Mouse (Mus musculus): ENCODE results near the gene Donson. TPM values are rescaled to one million over a fixed set of nuclear protein-coding genes. Genes with fewer than 3 reads are reported as not detected.
A peak's percentile ranks its signal among the peaks of the same experiment; 100 is the strongest.
"Not testable (repeated sequence)": the region's sequence is repeated elsewhere in the genome, so short reads cannot be mapped to it uniquely, and the experiment has no call there.

Gene Donson
- polyA plus RNA-seq, 1 experiment from 2014 or later, result 21.0 TPM

GRCm38 (mm10) chr16:91648220-91648550 is 40.4 kb downstream of the Donson start:
- peak overlapping the region; percentile 73 for H3K4me3 ChIP-seq
- peak overlapping the region; percentile 92 for H3K4me2 ChIP-seq
- peaks cover 25% of the 10 kb centered on the region for H3K4me1 ChIP-seq (replicated peaks)
- H3K27me3 ChIP-seq, result no peaks in the 10 kb centered on the region
- no peaks in the 10 kb centered on the region for H3K9me3 ChIP-seq
- peak; percentile 63 for ATAC-seq (ENCODE audit: low FRiP score)
- H3K9ac ChIP-seq, result peak overlapping the region; percentile 86
- H3K36me3 ChIP-seq, result peaks cover 11% of the 10 kb centered on the region
- WGBS, result under 1% methylated on average over 25 of the region's 25 CpGs
- peak overlapping the region; percentile 99 for H3K27ac ChIP-seq

DNA sequence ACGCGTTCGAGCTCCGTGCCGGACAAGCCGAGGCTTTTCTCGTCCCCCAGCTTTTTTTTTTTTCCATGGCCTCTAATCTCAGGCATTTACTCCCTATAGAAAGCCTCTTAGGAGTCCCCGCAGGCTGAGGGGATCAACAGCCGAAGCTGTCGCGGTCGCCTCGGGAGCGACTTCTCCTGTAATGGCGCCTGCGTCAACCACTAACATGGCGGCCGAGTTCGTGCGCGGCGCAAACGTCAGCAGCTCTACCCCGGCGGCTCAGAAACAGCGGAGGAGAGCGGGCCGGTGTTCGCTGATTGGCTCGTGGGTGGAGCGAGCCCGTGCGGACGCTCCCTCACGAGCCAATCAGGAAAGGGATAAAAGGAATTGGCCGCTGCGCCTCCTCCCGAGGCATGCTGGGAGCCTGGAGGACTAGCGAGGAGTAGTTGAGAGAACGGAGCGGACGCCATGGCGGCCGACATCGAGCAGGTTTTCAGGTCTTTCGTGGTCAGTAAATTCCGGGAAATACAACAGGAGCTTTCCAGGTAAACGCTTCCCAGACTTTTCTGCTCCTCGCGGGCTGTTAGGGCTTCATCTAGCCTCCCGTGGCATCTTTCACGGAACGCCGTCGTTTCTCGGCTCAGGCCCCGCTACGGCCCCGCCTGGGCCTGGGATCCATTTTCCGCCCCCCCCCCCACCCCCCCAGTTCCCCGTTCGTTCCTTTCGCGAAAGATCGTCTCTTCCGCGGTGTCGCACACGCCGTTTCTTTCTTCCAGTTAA is 40.9 kb downstream of the Donson start, which contains the start of gene Son:
Son (plus strand) TSS at position 46 of the 759 bp plus-strand sequence.
- H3K4me1 ChIP-seq (replicated peaks), result peaks cover 25% of the 10 kb centered on the region
- H3K9me3 ChIP-seq, result no peaks in the 10 kb centered on the region
- H3K9ac ChIP-seq, result peak within 1 kb of the TSS; percentile 91
- H3K36me3 ChIP-seq, result peaks cover 16% of the 10 kb centered on the region
- WGBS, result under 1% methylated on average over 70 of the region's 70 CpGs
- H3K27me3 ChIP-seq, result no peaks in the 10 kb centered on the region
- H3K27ac ChIP-seq, result peak within 1 kb of the TSS; percentile 99
- peak within 1 kb of the TSS; percentile 73 for H3K4me3 ChIP-seq
- ATAC-seq (ENCODE audit: low FRiP score), result peak; percentile 97
- H3K4me2 ChIP-seq, result peak within 1 kb of the TSS; percentile 92

GRCm38 (mm10) chr16:91646681-91647419 is 41.7 kb downstream of the Donson start, which contains the start of gene Gart:
TSS of gene Gart (minus strand) at chr16:91646952.
- H3K4me3 ChIP-seq, result peak within 1 kb of the TSS; percentile 73
- WGBS, result under 1% methylated on average over 57 of the region's 59 CpGs
- H3K36me3 ChIP-seq, result peaks cover 16% of the 10 kb centered on the region
- peak within 1 kb of the TSS; percentile 91 for H3K9ac ChIP-seq
- H3K4me1 ChIP-seq (replicated peaks), result peaks cover 17% of the 10 kb centered on the region
- ATAC-seq (ENCODE audit: low FRiP score), result peak; percentile 89
- peak within 1 kb of the TSS; percentile 99 for H3K27ac ChIP-seq
- H3K27me3 ChIP-seq, result no peaks in the 10 kb centered on the region
- H3K4me2 ChIP-seq, result peak within 1 kb of the TSS; percentile 92
- no peaks in the 10 kb centered on the region for H3K9me3 ChIP-seq

DNA sequence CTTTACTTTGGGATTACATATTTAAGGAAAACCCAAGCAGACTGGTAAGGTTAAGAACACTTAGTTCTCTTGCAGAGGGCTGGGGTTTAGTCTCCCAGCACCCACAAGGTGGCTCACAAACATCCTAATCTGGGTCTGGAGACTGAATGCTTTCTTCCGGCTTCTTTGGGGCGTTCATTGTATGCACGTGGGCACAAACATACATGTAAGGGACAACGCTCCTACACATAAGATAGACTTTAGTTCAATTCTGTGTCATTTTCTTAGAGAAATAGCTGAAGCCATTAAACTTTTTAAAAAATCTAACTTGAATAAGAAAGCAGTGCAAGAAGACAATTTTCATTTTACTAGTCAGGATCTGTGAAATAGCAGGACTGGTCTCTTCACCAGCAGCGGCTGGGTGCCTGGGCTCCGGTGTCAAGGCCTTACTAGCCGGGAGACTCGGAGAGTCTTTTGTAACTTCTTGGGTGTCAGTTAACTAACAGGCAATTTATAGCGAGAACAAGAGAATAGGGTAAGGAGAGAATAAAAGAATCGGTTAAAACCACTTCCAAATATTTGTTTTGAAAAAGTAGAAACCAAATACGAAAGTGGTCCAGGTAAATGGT is 42.5 kb downstream of the Donson start:
- H3K27ac ChIP-seq, result peak overlapping the region; percentile 99; the same call in 1 of the 2 replicates
- H3K9ac ChIP-seq, result peak overlapping the region; percentile 91
- peak overlapping the region; percentile 73 for H3K4me3 ChIP-seq
- ATAC-seq (ENCODE audit: low FRiP score), result no peak
- peaks cover 17% of the 10 kb centered on the region for H3K4me1 ChIP-seq (replicated peaks)
- 2% methylated on average over 11 of the region's 11 CpGs for WGBS
- H3K36me3 ChIP-seq, result peaks cover 21% of the 10 kb centered on the region
- no peaks in the 10 kb centered on the region for H3K27me3 ChIP-seq
- H3K9me3 ChIP-seq, result no peaks in the 10 kb centered on the region
- peak overlapping the region; percentile 92 for H3K4me2 ChIP-seq

DNA sequence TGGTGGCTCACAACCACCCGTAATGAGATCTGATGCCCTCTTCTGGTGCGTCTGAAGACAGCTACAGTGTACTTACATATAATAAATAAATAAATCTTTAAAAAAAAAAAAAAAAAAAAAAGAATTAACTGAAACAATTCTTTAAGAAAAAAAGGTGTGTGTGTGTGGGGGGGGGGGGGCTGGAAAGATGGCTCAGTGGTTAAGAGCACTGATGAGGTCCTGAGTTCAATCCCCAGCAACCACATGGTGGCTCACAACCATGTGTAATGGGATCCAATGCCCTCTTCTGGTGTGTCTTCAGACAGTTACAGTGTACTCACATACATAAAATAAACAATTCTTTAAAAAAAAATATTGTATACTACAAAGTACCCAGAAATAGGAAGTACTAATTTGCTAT is 43.1 kb downstream of the Donson start:
- WGBS, result 56% methylated on average over 1 of the region's 2 CpGs
- not testable (repeated sequence) for ATAC-seq (ENCODE audit: low FRiP score); H3K9ac ChIP-seq; H3K27me3 ChIP-seq; H3K9me3 ChIP-seq; H3K4me3 ChIP-seq; H3K4me2 ChIP-seq; H3K27ac ChIP-seq
- Histone ChIP-seq H3K4me1 (replicated peaks) (peaks cover 17% of the 10 kb centered on the region), H3K36me3 (peaks cover 25% of the 10 kb centered on the region)

DNA sequence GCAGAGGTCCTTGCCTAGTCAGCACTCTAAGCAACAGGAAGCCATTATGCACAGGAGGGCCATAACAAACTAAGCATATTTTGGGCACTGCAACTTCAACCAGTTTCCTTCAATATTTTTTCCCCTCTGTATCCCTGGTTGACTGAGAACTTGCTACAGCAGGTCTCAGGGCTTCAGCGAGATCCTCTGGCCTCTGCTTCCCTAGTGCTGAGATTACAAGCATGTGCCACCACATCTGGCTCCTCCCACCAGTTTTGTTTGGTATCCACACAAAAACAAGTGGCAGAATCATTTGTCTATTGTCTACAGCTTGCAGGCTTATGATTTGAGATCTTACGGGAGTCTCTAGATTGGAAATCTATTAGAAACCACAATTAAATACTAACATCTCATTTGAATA is 43.7 kb downstream of the Donson start:
- no peak for ATAC-seq (ENCODE audit: low FRiP score)
- H3K4me2 ChIP-seq, result no peak overlapping the region
- H3K4me3 ChIP-seq, result no peak overlapping the region

GRCm38 (mm10) chr16:91640171-91640570 is 48.4 kb downstream of the Donson start:
- Histone ChIP-seq H3K27me3 (no peaks in the 10 kb centered on the region), H3K4me2 (no peak overlapping the region), H3K9ac (no peak overlapping the region), H3K27ac (no peak overlapping the region), H3K36me3 (peaks cover 75% of the 10 kb centered on the region), H3K4me3 (no peak overlapping the region), H3K9me3 (no peaks in the 10 kb centered on the region), H3K4me1 (replicated peaks) (no peaks in the 10 kb centered on the region; the same call in 1 of the 2 replicates)
- WGBS, result 95% methylated on average over 8 of the region's 8 CpGs
- no peak for ATAC-seq (ENCODE audit: low FRiP score)

More for the DNA sequence above, 43.7 kb downstream of the Donson start:
- H3K27ac ChIP-seq, result no peak overlapping the region
- peaks cover 30% of the 10 kb centered on the region for H3K36me3 ChIP-seq
- no peaks in the 10 kb centered on the region for H3K9me3 ChIP-seq
- 85% methylated on average over 2 of the region's 2 CpGs for WGBS
- no peaks in the 10 kb centered on the region for H3K27me3 ChIP-seq
- H3K9ac ChIP-seq, result no peak overlapping the region
- H3K4me1 ChIP-seq (replicated peaks), result peaks cover 14% of the 10 kb centered on the region

DNA sequence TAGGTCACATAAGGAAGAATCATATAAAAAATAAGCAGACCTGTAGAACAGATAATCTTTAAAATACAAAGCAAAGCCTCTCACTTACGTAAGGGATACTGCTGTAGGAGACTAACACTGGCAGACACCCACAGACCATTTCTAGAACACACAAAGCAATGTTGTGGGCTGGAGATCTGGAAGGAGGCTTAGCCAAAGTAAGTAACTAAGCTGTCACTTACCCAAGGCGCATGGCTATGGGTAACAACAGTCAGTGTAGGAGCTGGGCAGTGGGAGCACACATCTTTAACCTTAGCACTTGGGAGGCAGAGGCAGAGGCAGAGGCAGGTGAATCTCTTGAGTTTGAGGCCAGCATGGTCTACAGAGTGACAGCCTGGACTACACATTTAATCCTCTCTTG is 48.9 kb downstream of the Donson start:
- Histone ChIP-seq H3K4me1 (replicated peaks) (no peaks in the 10 kb centered on the region), H3K36me3 (peaks cover 79% of the 10 kb centered on the region), H3K4me2 (no peak overlapping the region), H3K9me3 (no peaks in the 10 kb centered on the region), H3K9ac (no peak overlapping the region), H3K27ac (no peak overlapping the region), H3K27me3 (no peaks in the 10 kb centered on the region), H3K4me3 (no peak overlapping the region)
- no peak for ATAC-seq (ENCODE audit: low FRiP score)
- WGBS, result 95% methylated on average over 2 of the region's 2 CpGs

- Histone ChIP-seq H3K9me3 (no peaks in the 10 kb centered on the region), H3K4me2 (no peak overlapping the region), H3K4me1 (replicated peaks) (no peaks in the 10 kb centered on the region), H3K4me3 (no peak overlapping the region), H3K9ac (no peak overlapping the region), H3K36me3 (peaks cover 83% of the 10 kb centered on the region), H3K27ac (no peak overlapping the region), H3K27me3 (no peaks in the 10 kb centered on the region)
- ATAC-seq (ENCODE audit: low FRiP score), result no peak
- 93% methylated on average over 5 of the region's 5 CpGs for WGBS
Measured at GRCm38 (mm10) chr16:91639161-91639560, 49.4 kb downstream of the Donson start.

- WGBS, result 94% methylated on average over 12 of the region's 12 CpGs
- H3K4me2 ChIP-seq, result no peak overlapping the region
- H3K4me1 ChIP-seq (replicated peaks), result no peaks in the 10 kb centered on the region
- no peaks in the 10 kb centered on the region for H3K27me3 ChIP-seq
- peaks cover 89% of the 10 kb centered on the region for H3K36me3 ChIP-seq
- no peak overlapping the region for H3K4me3 ChIP-seq
- ATAC-seq (ENCODE audit: low FRiP score), result no peak
- no peak overlapping the region for H3K27ac ChIP-seq
- no peaks in the 10 kb centered on the region for H3K9me3 ChIP-seq
- no peak overlapping the region for H3K9ac ChIP-seq
Measured at GRCm38 (mm10) chr16:91633641-91634040, 54.9 kb downstream of the Donson start.

- WGBS, result 97% methylated on average over 7 of the region's 7 CpGs
- Histone ChIP-seq H3K9me3 (no peaks in the 10 kb centered on the region), H3K27me3 (no peaks in the 10 kb centered on the region), H3K27ac (no peak overlapping the region), H3K9ac (no peak overlapping the region), H3K4me1 (replicated peaks) (no peaks in the 10 kb centered on the region), H3K4me3 (no peak overlapping the region), H3K4me2 (no peak overlapping the region), H3K36me3 (peaks cover 89% of the 10 kb centered on the region)
- ATAC-seq (ENCODE audit: low FRiP score), result no peak
Measured at GRCm38 (mm10) chr16:91632940-91633339, 55.6 kb downstream of the Donson start.

DNA sequence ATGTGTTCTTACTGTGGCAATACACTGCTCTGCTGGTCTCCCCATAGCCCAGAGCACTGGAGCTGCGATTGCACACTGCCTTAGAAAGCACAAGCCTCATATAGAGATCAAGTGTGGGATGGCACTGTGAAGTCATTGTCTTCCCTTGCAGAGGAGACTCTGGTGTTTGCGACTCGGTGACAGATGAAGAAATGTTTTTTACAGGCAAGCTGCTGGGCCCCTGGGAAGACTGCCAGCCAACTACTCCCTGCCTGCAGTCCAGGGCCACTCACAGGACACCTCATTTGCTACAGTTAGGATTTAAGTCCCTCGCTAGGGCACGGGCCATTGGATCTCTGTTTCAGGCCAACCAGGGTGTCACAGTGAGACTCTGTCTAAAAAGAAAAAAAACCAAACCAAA is 56.1 kb downstream of the Donson start:
- Histone ChIP-seq H3K36me3 (peaks cover 89% of the 10 kb centered on the region), H3K9me3 (no peaks in the 10 kb centered on the region), H3K27me3 (no peaks in the 10 kb centered on the region), H3K4me1 (replicated peaks) (no peaks in the 10 kb centered on the region), H3K4me3 (no peak overlapping the region), H3K9ac (no peak overlapping the region), H3K27ac (no peak overlapping the region), H3K4me2 (no peak overlapping the region)
- no peak for ATAC-seq (ENCODE audit: low FRiP score)
- WGBS, result 84% methylated on average over 5 of the region's 5 CpGs

All from hindbrain, embryonic 13.5 days (tissue).